Mouse (Mus musculus) forebrain, postnatal 0 days (tissue): ENCODE data around the gene Sptbn2. TPM values are rescaled to one million over a fixed set of nuclear protein-coding genes. Genes with fewer than 3 reads are reported as not detected.
"Not testable (repeated sequence)": the region's sequence is repeated elsewhere in the genome, so short reads cannot be mapped to it uniquely, and the experiment has no call there.

Experiments
- ATAC-seq: fragments of 200-750 bp; cut with Nextera tagmentation; 2 replicates; pipeline ENCODE4 v1.8.0; 2017; ENCODE audit warnings: mild to moderate bottlenecking, moderate library complexity
- DNase-seq: peaks from one replicate; pipeline ENCODE4 v3.0.0-alpha.2; 2015
- H3K27ac ChIP-seq: fragments of 300-500 bp; sonication (generic); 2 replicates; pipeline ENCODE4 v1.5.1; 2014; ENCODE audit warnings: low read depth, mild to moderate bottlenecking, antibody characterized with exemption, low read length, moderate library complexity, mixed read lengths
- H3K27me3 ChIP-seq: fragments of 300-500 bp; sonication (generic); 2 replicates; pipeline ENCODE4 v1.6.1; 2014; ENCODE audit warnings: mild to moderate bottlenecking, low read length, mixed read lengths; ENCODE audit not compliant: insufficient read depth
- H3K36me3 ChIP-seq: fragments of 300-500 bp; sonication (generic); 2 replicates; pipeline ENCODE4 v1.6.1; 2014; ENCODE audit warnings: mild to moderate bottlenecking, moderate library complexity; ENCODE audit not compliant: insufficient read depth
- H3K4me1 ChIP-seq: fragments of 300-500 bp; sonication (generic); 2 replicates; pipeline ENCODE4 v1.6.1; 2014; ENCODE audit warnings: antibody characterized with exemption; ENCODE audit not compliant: insufficient read depth
- H3K4me2 ChIP-seq: fragments of 300-500 bp; sonication (generic); 2 replicates; pipeline ENCODE4 v1.6.1; 2014; ENCODE audit warnings: low read depth, mild to moderate bottlenecking, moderate library complexity
- H3K4me3 ChIP-seq: fragments of 300-500 bp; sonication (generic); 2 replicates; pipeline ENCODE4 v1.5.1; 2014; ENCODE audit warnings: low read depth, low read length, mixed read lengths
- H3K9ac ChIP-seq: fragments of 300-500 bp; sonication (generic); 2 replicates; pipeline ENCODE4 v1.6.1; 2014; ENCODE audit warnings: mild to moderate bottlenecking
- H3K9me3 ChIP-seq: fragments of 300-500 bp; sonication (generic); 2 replicates; pipeline ENCODE4 v1.6.1; 2016; ENCODE audit warnings: low read length
- CTCF ChIP-seq: sonication (generic); IDR thresholded peaks from 2 replicates; pipeline ENCODE4 v1.5.1; 2016; ENCODE audit warnings: antibody characterized with exemption, control low read depth, low read depth
- WGBS: fragments of 180-500 bp; shearing (Covaris S2); extraction: QIAGEN DNeasy Blood & Tissue Kit; methylation state at CpG from one replicate; pipeline ENCODE4 v1.1.7; 2014; 5-methylcytosine and 5-hydroxymethylcytosine counted together
- polyA plus RNA-seq: library from polyadenylated mRNA; unstranded; fragments of >200 nt; fragmentation: Nextera tagmentation; extraction: Ambion mirVana; gene quantifications from 2 replicates; pipeline ENCODE4 v1.2.1, GENCODE M21; 2015
- total RNA-seq: library from RNA; depleted of rRNA; stranded (reverse); fragments of >200 nt; gene quantifications from 2 replicates; pipeline ENCODE4 v1.2.3, GENCODE M21; 2014

The Sptbn2 gene
- total and polyA plus RNA-seq, 2 experiments from 2014 or later: 25.4 to 169 TPM

DNA sequence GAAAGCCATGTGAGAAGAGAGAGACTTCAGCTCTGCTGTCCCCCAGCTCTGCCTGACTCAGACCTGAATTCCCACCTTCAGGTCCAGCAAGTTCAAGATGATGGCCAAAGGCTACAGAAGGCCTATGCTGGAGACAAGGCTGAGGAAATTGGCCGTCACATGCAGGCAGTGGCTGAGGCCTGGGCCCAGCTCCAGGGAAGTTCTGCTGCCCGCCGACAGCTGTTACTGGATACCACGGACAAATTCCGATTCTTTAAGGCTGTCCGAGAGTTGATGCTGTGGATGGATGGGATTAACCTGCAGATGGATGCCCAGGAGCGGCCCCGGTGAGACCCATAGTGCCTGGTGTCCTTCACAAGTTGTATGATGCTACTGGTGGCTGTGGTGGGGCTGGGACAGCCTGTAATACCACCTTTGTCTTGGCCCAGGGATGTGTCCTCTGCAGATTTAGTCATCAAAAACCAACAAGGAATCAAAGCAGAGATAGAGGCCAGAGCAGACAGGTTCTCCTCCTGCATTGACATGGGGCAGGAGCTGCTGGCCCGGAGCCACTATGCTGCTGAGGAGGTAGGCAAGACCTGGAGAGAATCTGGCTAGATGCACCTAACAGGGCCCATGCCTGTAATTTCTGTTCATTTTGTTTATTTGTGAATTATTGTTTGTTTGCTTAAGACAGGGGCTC, 36.8 kb downstream of the Sptbn2 start:
- H3K9me3 ChIP-seq: no peaks in the 10 kb centered on the region
- WGBS: 91% methylated on average over 9 of the region's 9 CpGs

DNA sequence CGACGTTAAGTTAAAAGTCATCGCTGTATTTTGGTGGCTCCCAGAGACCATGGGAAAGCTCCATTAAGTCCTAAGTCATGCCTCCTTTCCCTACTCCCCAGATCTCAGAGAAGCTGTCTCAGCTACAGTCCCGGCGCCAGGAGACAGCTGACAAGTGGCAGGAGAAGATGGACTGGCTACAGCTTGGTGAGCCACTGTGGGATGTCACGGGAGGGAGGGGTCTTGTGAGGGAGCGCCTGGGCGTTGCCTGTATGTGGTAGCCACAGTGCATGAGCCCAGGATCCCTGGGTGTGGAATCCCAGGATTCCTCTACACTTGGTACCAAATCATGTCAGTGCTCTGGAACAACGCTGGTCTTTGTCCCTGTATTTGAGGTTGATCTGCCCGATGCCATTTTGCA, 37.5 kb downstream of the Sptbn2 start:
- ATAC-seq: no peak
- H3K9ac ChIP-seq: no peak overlapping the region
- H3K27ac ChIP-seq: no peak overlapping the region
- 90% methylated on average over 10 of the region's 10 CpGs for WGBS
- H3K9me3 ChIP-seq: no peaks in the 10 kb centered on the region
- no peak overlapping the region for H3K4me3 ChIP-seq
- no peaks in the 10 kb centered on the region for H3K4me1 ChIP-seq
- peaks cover 85% of the 10 kb centered on the region for H3K36me3 ChIP-seq
- DNase-seq: no peak
- TF ChIP-seq CTCF: no peak
- H3K4me2 ChIP-seq: no peak overlapping the region
- H3K27me3 ChIP-seq: no peaks in the 10 kb centered on the region

More for the DNA sequence above, 36.8 kb downstream of the Sptbn2 start:
- DNase-seq (no peak), ATAC-seq (no peak)
- Histone ChIP-seq H3K4me3 (no peak overlapping the region), H3K9ac (no peak overlapping the region), H3K27me3 (no peaks in the 10 kb centered on the region), H3K4me1 (no peaks in the 10 kb centered on the region), H3K36me3 (peaks cover 85% of the 10 kb centered on the region), H3K4me2 (no peak overlapping the region), H3K27ac (no peak overlapping the region)
- TF ChIP-seq CTCF: no peak

DNA sequence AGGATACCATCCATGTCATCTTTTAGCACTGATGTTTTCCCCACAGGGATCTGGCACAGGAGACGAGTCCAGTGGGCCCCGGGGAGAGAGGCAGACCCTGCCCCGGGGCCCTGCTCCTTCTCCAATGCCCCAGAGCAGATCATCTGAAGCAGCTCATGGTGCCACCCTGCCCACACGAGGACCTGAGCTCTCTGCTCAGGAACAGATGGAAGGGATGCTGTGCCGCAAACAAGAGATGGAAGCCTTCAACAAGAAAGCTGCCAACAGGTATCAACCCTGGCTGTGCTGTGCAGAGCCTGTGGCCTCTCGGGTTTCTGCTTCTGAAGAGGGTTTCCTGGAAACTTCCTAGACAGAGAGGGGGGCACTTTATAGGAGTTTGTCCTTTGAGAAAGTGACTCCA, 39.0 kb downstream of the Sptbn2 start:
- 82% methylated on average over 6 of the region's 6 CpGs for WGBS
- no peak overlapping the region for H3K9ac ChIP-seq
- no peak for TF ChIP-seq CTCF
- no peak overlapping the region for H3K4me2 ChIP-seq
- ATAC-seq (no peak), DNase-seq (no peak)
- no peaks in the 10 kb centered on the region for H3K27me3 ChIP-seq
- H3K4me1 ChIP-seq: no peaks in the 10 kb centered on the region
- peaks cover 72% of the 10 kb centered on the region for H3K36me3 ChIP-seq
- H3K4me3 ChIP-seq: no peak overlapping the region
- no peak overlapping the region for H3K27ac ChIP-seq
- H3K9me3 ChIP-seq: no peaks in the 10 kb centered on the region

DNA sequence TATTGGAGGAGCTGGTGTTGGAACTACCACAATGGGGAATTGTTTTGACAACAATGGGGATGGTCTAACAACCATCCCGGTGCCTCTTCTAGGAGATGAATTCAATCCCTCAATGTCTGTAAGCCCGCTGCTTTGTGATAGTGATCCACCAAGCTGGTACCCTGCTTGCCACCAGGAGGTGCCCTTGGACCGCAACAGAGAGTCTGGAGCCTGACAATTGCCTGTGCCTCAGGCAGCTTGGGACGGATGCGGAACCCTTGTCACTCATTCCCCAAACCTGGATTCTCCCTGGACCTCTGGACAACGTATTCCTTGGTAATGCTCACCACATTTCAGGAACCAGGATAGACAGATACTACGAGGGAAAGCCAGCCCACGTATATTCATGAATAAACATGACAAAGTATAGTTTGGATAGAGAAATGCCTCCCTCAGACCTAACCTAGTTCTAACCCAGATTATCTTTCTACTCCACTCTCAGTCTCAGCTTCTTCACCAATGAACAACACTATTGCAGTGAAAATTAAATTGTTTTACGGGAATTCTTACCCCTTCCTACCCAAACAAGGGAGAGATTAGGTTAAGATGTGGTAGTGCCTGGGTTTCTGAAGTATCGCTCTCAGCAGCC, 44.7 kb downstream of the Sptbn2 start:
- no peaks in the 10 kb centered on the region for H3K9me3 ChIP-seq
- DNase-seq (peak; percentile 93), ATAC-seq (peak; percentile 81)
- peak; percentile 97 for TF ChIP-seq CTCF
- H3K27me3 ChIP-seq: no peaks in the 10 kb centered on the region
- H3K4me1 ChIP-seq: peaks cover 14% of the 10 kb centered on the region
- peak overlapping the region; percentile 73 for H3K4me2 ChIP-seq
- peak overlapping the region; percentile 85 for H3K9ac ChIP-seq
- 0% methylated on average over 10 of the region's 10 CpGs for WGBS
- peak overlapping the region; percentile 96 for H3K27ac ChIP-seq
- peak overlapping the region; percentile 90 for H3K4me3 ChIP-seq
- peaks cover 19% of the 10 kb centered on the region for H3K36me3 ChIP-seq

DNA sequence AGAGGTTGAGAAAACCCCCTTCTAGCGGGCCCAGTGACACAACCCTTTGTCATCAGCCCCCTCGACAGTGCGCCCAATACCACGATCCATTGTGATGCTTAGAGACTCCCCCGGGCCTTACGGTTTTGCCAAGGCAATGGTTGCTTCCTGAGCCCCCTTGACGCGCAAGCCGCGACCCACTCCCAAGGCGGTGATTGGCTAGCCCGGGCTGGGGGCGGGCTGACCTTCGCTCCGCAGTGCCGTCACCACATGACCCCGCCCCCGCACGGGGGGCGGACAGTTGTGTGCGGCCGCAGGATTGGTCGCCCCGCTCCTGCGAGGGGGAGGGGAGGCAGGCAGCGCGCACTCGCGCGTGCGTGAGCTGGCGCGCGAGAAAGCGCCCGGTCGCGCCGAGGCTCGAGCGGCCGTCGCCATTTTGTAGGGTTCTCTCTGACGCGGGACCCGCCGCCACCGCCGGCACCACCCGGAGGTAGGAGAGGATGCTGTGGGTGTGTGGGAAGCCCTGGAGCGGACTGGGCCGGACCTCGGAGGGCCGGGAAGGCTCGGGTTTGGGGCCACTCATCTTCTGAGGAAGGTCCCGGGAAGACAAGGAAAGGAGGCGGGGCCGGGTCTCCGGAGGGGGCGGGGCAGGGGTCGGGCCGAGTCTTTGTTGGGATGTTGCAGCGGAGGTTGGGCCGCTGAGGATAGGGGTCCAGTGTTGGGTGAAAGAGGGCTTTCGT, 45.4 kb downstream of the Sptbn2 start, which contains the start of gene Rbm4b:
Rbm4b (plus strand) TSS at position 305 of the 719 bp plus-strand sequence.
- Histone ChIP-seq H3K36me3 (peaks cover 19% of the 10 kb centered on the region), H3K27ac (peak within 1 kb of the TSS; percentile 96), H3K9me3 (no peaks in the 10 kb centered on the region), H3K9ac (peak within 1 kb of the TSS; percentile 85), H3K4me1 (peaks cover 14% of the 10 kb centered on the region), H3K4me3 (peak within 1 kb of the TSS; percentile 90), H3K4me2 (peak within 1 kb of the TSS; percentile 73), H3K27me3 (no peaks in the 10 kb centered on the region)
- 0 out of 2 replicates have a peak, but pooled peaks have one; percentile 12 for TF ChIP-seq CTCF
- DNase-seq (peak; percentile 99), ATAC-seq (peak; percentile 94)
- 3% methylated on average over 65 of the region's 65 CpGs for WGBS

DNA sequence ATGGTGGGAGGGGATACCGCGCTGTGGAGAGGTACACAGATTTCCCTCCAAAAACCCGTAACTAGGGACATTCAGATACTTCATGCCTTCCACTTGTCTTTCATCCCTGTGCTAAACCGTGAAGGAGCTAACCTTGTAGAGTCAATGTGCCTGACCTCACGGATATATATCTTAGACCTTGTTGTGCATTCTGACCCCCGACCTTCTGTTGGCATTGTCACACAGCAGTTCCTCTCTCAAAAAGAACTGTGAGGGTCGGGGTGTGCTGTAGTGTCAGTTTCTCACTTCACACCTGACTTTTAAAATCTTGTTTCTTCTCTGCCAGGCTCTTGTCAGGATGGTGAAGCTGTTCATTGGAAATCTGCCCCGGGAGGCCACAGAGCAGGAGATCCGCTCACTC, 46.0 kb downstream of the Sptbn2 start:
- DNase-seq: no peak
- TF ChIP-seq CTCF: no peak

DNA sequence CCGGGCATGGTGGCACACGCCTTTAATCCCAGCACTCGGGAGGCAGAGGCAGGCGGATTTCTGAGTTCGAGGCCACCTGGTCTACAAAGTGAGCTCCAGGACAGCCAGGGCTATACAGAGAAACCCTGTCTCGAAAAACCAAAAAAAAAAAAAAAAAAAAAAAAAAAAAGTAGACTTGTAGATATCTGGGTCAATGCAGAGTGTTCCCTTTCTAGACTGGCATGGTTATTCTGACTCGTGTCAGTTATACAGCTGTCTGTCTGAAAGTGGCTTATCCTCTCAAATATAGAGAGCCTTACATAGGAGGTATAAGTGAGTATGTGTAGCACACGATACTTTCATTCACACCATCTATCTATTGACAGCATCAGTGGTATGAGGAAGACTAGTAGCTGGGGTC, 49.6 kb downstream of the Sptbn2 start:
- not testable (repeated sequence) for H3K4me2 ChIP-seq, H3K9ac ChIP-seq, ATAC-seq, H3K27me3 ChIP-seq, H3K27ac ChIP-seq, H3K9me3 ChIP-seq, DNase-seq, H3K4me3 ChIP-seq
- peaks cover 14% of the 10 kb centered on the region for H3K4me1 ChIP-seq
- peaks cover 26% of the 10 kb centered on the region for H3K36me3 ChIP-seq
- 88% methylated on average over 8 of the region's 8 CpGs for WGBS

More for the DNA sequence above, 46.0 kb downstream of the Sptbn2 start:
- ATAC-seq: no peak
- H3K4me3 ChIP-seq: peak overlapping the region; percentile 90
- peak overlapping the region; percentile 96 for H3K27ac ChIP-seq
- peak overlapping the region; percentile 73 for H3K4me2 ChIP-seq
- peaks cover 17% of the 10 kb centered on the region for H3K36me3 ChIP-seq
- H3K27me3 ChIP-seq: no peaks in the 10 kb centered on the region
- 1% methylated on average over 9 of the region's 9 CpGs for WGBS
- peaks cover 14% of the 10 kb centered on the region for H3K4me1 ChIP-seq
- peak overlapping the region; percentile 85 for H3K9ac ChIP-seq
- no peaks in the 10 kb centered on the region for H3K9me3 ChIP-seq
